In the genomic region with DNA sequence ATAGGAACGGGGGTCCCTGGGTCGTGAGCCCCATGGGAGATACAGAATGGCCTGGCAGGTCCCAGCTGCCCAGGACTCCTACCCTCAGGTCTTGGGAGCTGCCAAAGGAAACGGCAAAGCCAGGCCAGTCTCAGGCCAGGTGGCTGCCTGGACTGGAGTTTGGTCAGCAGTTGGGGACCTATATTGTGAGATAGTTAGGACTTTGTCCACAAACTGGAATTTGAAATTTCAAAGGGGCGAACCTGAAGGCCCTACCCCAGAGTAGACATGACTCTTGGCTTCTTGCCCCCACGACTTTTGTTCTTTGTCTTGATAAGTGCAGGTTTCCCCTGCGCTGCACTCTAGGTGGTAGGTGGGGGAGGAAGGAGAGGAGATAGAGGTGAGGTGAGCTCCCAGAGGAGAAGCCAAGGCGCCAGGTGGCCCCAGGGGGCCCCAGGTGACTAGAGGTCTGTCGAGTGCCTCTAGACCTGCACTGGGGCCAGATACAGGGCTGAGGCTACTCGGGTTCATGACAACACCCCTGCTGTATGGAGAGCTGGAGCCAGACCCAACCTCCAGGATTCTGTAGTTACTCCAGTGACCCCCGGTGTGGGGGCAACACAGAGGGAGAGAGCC, we compare ENCODE assay signal across 19 mouse cellular contexts. TPM values are rescaled to one million over a fixed set of nuclear protein-coding genes. Genes with fewer than 3 reads are reported as not detected.
DNase-seq lines count a peak whose midpoint lies in the region; ATAC-seq and TF ChIP-seq lines count a peak whose summit lies in the region.
"Had no signal": no experiment of that assay in that cellular context is flagged by ENCODE, and none has a peak within 500 bp of the region (broad histone marks: within the 10 kb centered on the region; RNA-seq: fewer than 3 reads in every experiment).

No protein-coding gene starts in this region.

- ATAC-seq in kidney, embryonic 15.5 days (replicated peaks; ENCODE audit: low FRiP score) = no peak
- no peak for ATAC-seq in liver, embryonic 11.5 days (replicated peaks; ENCODE audit: low FRiP score)
- peak; percentile 21; the same call in 1 of the 2 replicates for ATAC-seq in stomach, embryonic 16.5 days (ENCODE audit: insufficient read depth, low FRiP score)
- ATAC-seq in midbrain, postnatal 0 days (ENCODE audit: low FRiP score) = no peak
- ATAC-seq in hindbrain, embryonic 11.5 days (ENCODE audit: low FRiP score) = no peak

- no peaks in the 10 kb centered on the region for H3K36me3 ChIP-seq in kidney, embryonic 15.5 days
- H3K36me3 ChIP-seq in liver, embryonic 11.5 days (ENCODE audit: control insufficient read depth, insufficient read depth, low read length) = no peaks in the 10 kb centered on the region
- no peaks in the 10 kb centered on the region for H3K36me3 ChIP-seq in stomach, embryonic 16.5 days (ENCODE audit: control insufficient read depth, insufficient read depth, low read length)
- H3K36me3 ChIP-seq in midbrain, postnatal 0 days (ENCODE audit: insufficient read depth, low read length) = no peaks in the 10 kb centered on the region
- no peaks in the 10 kb centered on the region for H3K36me3 ChIP-seq in hindbrain, embryonic 11.5 days (ENCODE audit: control insufficient read depth, insufficient read depth, low read length)
- H3K36me3 ChIP-seq: forebrain, embryonic 12.5 days; hindbrain, embryonic 13.5 days; limb, embryonic 12.5 days had no signal

- 79% methylated on average over 10 of the region's 10 CpGs for WGBS in kidney, embryonic 15.5 days
- 61% methylated on average over 10 of the region's 10 CpGs for WGBS in liver, embryonic 11.5 days
- WGBS in stomach, embryonic 16.5 days = 68% methylated on average over 10 of the region's 10 CpGs
- WGBS in midbrain, postnatal 0 days = 81% methylated on average over 10 of the region's 10 CpGs
- 82% methylated on average over 10 of the region's 10 CpGs for WGBS in hindbrain, embryonic 11.5 days

- TF ChIP-seq CTCF in left cerebral cortex, adult 2 months (IDR thresholded peaks at IDR 0.05) = no peak
- no peak for TF ChIP-seq CTCF in midbrain, postnatal 0 days (IDR thresholded peaks at IDR 0.05)

- no peak overlapping the region for H3K9ac ChIP-seq in kidney, embryonic 15.5 days
- no peak overlapping the region for H3K9ac ChIP-seq in liver, embryonic 11.5 days (ENCODE audit: low read depth, low read length)
- H3K9ac ChIP-seq in stomach, embryonic 16.5 days (ENCODE audit: low read length) = no peak overlapping the region
- H3K9ac ChIP-seq in midbrain, postnatal 0 days (replicated peaks; ENCODE audit: low read length, poor library complexity, severe bottlenecking) = no peak overlapping the region
- H3K9ac ChIP-seq in hindbrain, embryonic 11.5 days (ENCODE audit: low read depth, low read length) = no peak overlapping the region
- H3K9ac ChIP-seq: forebrain, embryonic 12.5 days; hindbrain, embryonic 13.5 days; limb, embryonic 12.5 days had no signal

- intact Hi-C loops in left cerebral cortex, adult 2 months (cut with DNase I) = no loop called here

- no peaks in the 10 kb centered on the region for H3K9me3 ChIP-seq in kidney, embryonic 15.5 days (replicated peaks)
- no peaks in the 10 kb centered on the region for H3K9me3 ChIP-seq in liver, embryonic 11.5 days (ENCODE audit: control insufficient read depth, low read length)
- H3K9me3 ChIP-seq in stomach, embryonic 16.5 days (replicated peaks; ENCODE audit: control insufficient read depth, low read length) = no peaks in the 10 kb centered on the region
- no peaks in the 10 kb centered on the region for H3K9me3 ChIP-seq in midbrain, postnatal 0 days (ENCODE audit: low read length)
- no peaks in the 10 kb centered on the region for H3K9me3 ChIP-seq in hindbrain, embryonic 11.5 days (ENCODE audit: control insufficient read depth, low read length)
- H3K9me3 ChIP-seq: forebrain, embryonic 12.5 days; hindbrain, embryonic 13.5 days; limb, embryonic 12.5 days had no signal

- peak; percentile 73 for DNase-seq in kidney, adult 18-20 months
- no peak for DNase-seq in liver, embryonic 11.5 days (ENCODE audit: low spot score)
- no peak for DNase-seq in left cerebral cortex, adult 2 months (ENCODE audit: extremely low spot score in 1 of 2, low spot score in 2 of 2)
- no peak for DNase-seq in midbrain, postnatal 0 days (ENCODE audit: low spot score)
- no peak for DNase-seq in hindbrain, embryonic 11.5 days (ENCODE audit: low spot score)
- DNase-seq: gastrocnemius, postnatal 14 days; heart, postnatal 10 days; layer of hippocampus, postnatal 36 days; midbrain, embryonic 14.5 days; retina, postnatal 1 day; right cerebral cortex, postnatal 4 days; thymus, adult 2 months had no signal

- H3K4me3 ChIP-seq in kidney, embryonic 15.5 days (replicated peaks) = no peak overlapping the region
- no peak overlapping the region for H3K4me3 ChIP-seq in liver, embryonic 11.5 days (ENCODE audit: low read depth, low read length)
- H3K4me3 ChIP-seq in stomach, embryonic 16.5 days (replicated peaks; ENCODE audit: low read length) = no peak overlapping the region
- H3K4me3 ChIP-seq in left cerebral cortex, adult 2 months = no peak overlapping the region
- H3K4me3 ChIP-seq in midbrain, postnatal 0 days (ENCODE audit: low read depth, low read length) = no peak overlapping the region
- H3K4me3 ChIP-seq in hindbrain, embryonic 11.5 days (ENCODE audit: low read depth, low read length) = no peak overlapping the region
- H3K4me3 ChIP-seq: forebrain, embryonic 12.5 days; hindbrain, embryonic 13.5 days; limb, embryonic 12.5 days had no signal

- peak overlapping the region; percentile 54; the same call in 1 of the 2 replicates for H3K27ac ChIP-seq in kidney, embryonic 15.5 days
- peak overlapping the region; percentile 60 for H3K27ac ChIP-seq in liver, embryonic 11.5 days (ENCODE audit: low read depth, low read length)
- H3K27ac ChIP-seq in stomach, embryonic 16.5 days (ENCODE audit: low read length) = no peak overlapping the region
- H3K27ac ChIP-seq in left cerebral cortex, adult 2 months = no peak overlapping the region
- no peak overlapping the region for H3K27ac ChIP-seq in midbrain, postnatal 0 days (ENCODE audit: low read depth, low read length)
- no peak overlapping the region for H3K27ac ChIP-seq in hindbrain, embryonic 11.5 days (ENCODE audit: low read depth, low read length)
- H3K27ac ChIP-seq: forebrain, embryonic 12.5 days; hindbrain, embryonic 13.5 days; limb, embryonic 12.5 days had no signal

- no peak overlapping the region for H3K4me2 ChIP-seq in kidney, embryonic 15.5 days
- no peak overlapping the region for H3K4me2 ChIP-seq in liver, embryonic 11.5 days
- H3K4me2 ChIP-seq in stomach, embryonic 16.5 days (ENCODE audit: low read depth, low read length) = no peak overlapping the region
- H3K4me2 ChIP-seq in midbrain, postnatal 0 days (ENCODE audit: low read depth, low read length, poor library complexity, severe bottlenecking) = no peak overlapping the region
- no peak overlapping the region for H3K4me2 ChIP-seq in hindbrain, embryonic 11.5 days (replicated peaks; ENCODE audit: low read depth, low read length)
- H3K4me2 ChIP-seq: forebrain, embryonic 12.5 days; hindbrain, embryonic 13.5 days; limb, embryonic 12.5 days had no signal

- no peaks in the 10 kb centered on the region for H3K4me1 ChIP-seq in kidney, embryonic 15.5 days
- H3K4me1 ChIP-seq in liver, embryonic 11.5 days (replicated peaks; ENCODE audit: control insufficient read depth, insufficient read depth, low read length) = peaks cover 14% of the 10 kb centered on the region
- H3K4me1 ChIP-seq in stomach, embryonic 16.5 days (ENCODE audit: control insufficient read depth, insufficient read depth, low read length) = 0 out of 2 replicates have a peak, but pooled peaks cover 2% of the 10 kb centered on the region
- H3K4me1 ChIP-seq in midbrain, postnatal 0 days (ENCODE audit: insufficient read depth, low read length) = no peaks in the 10 kb centered on the region
- H3K4me1 ChIP-seq in hindbrain, embryonic 11.5 days (replicated peaks; ENCODE audit: control insufficient read depth, insufficient read depth, low read length) = no peaks in the 10 kb centered on the region
- H3K4me1 ChIP-seq: hindbrain, embryonic 13.5 days; limb, embryonic 12.5 days had no signal

- H3K27me3 ChIP-seq in kidney, embryonic 15.5 days = peaks cover 6% of the 10 kb centered on the region; the same call in 1 of the 2 replicates
- H3K27me3 ChIP-seq in liver, embryonic 11.5 days (replicated peaks; ENCODE audit: control insufficient read depth, insufficient read depth, low read length) = no peaks in the 10 kb centered on the region
- no peaks in the 10 kb centered on the region for H3K27me3 ChIP-seq in stomach, embryonic 16.5 days (ENCODE audit: control insufficient read depth, insufficient read depth, low read length)
- no peaks in the 10 kb centered on the region for H3K27me3 ChIP-seq in midbrain, postnatal 0 days (ENCODE audit: insufficient read depth, low read length)
- H3K27me3 ChIP-seq in hindbrain, embryonic 11.5 days (ENCODE audit: control insufficient read depth, insufficient read depth, low read length) = no peaks in the 10 kb centered on the region
- H3K27me3 ChIP-seq: forebrain, embryonic 12.5 days; hindbrain, embryonic 13.5 days had no signal

RNA-seq across cellular contexts. Expression of a gene that starts 35.1 kb away (rescaled TPM):
- polyA plus RNA-seq in kidney, embryonic 15.5 days (2015; fragmentation: Nextera tagmentation; extraction: Ambion mirVana) = 18.6 and 19.4 TPM in 2 replicates
- polyA plus RNA-seq in liver, embryonic 11.5 days (2014; fragmentation: Nextera tagmentation; extraction: Ambion mirVana) = 18.9 and 20.0 TPM in 2 replicates
- 34.1 and 41.4 TPM in 2 replicates for polyA plus RNA-seq in stomach, embryonic 16.5 days (2015; fragmentation: Nextera tagmentation; extraction: Ambion mirVana)
- not detected for total RNA-seq in left cerebral cortex, adult 2 months (2021)
- total RNA-seq in midbrain, postnatal 0 days (2014; rRNA removed) = not detected in 2 replicates
- not detected in 2 replicates for polyA plus RNA-seq in midbrain, postnatal 0 days (2015; fragmentation: Nextera tagmentation; extraction: Ambion mirVana)
- polyA plus RNA-seq in hindbrain, embryonic 11.5 days (2014; fragmentation: Nextera tagmentation; extraction: Ambion mirVana) = not detected in 2 replicates
- total RNA-seq: gastrocnemius, postnatal 14 days; heart, postnatal 10 days; layer of hippocampus, postnatal 36 days had no signal
- polyA plus RNA-seq: forebrain, embryonic 12.5 days; limb, embryonic 12.5 days; lung, embryonic 16.5 days; midbrain, embryonic 14.5 days had no signal

RNA-seq across cellular contexts. Expression of a gene that starts 49.6 kb away (rescaled TPM):
- polyA plus RNA-seq in kidney, embryonic 15.5 days (2015; fragmentation: Nextera tagmentation; extraction: Ambion mirVana) = 31.2 and 34.9 TPM in 2 replicates
- not detected in 2 replicates for polyA plus RNA-seq in liver, embryonic 11.5 days (2014; fragmentation: Nextera tagmentation; extraction: Ambion mirVana)
- polyA plus RNA-seq in stomach, embryonic 16.5 days (2015; fragmentation: Nextera tagmentation; extraction: Ambion mirVana) = not detected in 2 replicates
- not detected for total RNA-seq in left cerebral cortex, adult 2 months (2021)
- 0.38 TPM in 2 replicates for total RNA-seq in midbrain, postnatal 0 days (2014; rRNA removed)
- 0.21 and 0.70 TPM in 2 replicates for polyA plus RNA-seq in midbrain, postnatal 0 days (2015; fragmentation: Nextera tagmentation; extraction: Ambion mirVana)
- 0.15 TPM in 1 of 2 replicates, not detected in the other for polyA plus RNA-seq in hindbrain, embryonic 11.5 days (2014; fragmentation: Nextera tagmentation; extraction: Ambion mirVana)
- total RNA-seq: gastrocnemius, postnatal 14 days; heart, postnatal 10 days; layer of hippocampus, postnatal 36 days; megakaryocyte progenitor cell, adult 5-6 weeks had no signal
- polyA plus RNA-seq: forebrain, embryonic 12.5 days; hindbrain, embryonic 13.5 days; limb, embryonic 12.5 days; lung, embryonic 16.5 days; midbrain, embryonic 14.5 days had no signal

Comparison
In these comparisons a context has a peak if more than half of its experiments do, and no peak if none do; other contexts are left out.
1. H3K27ac ChIP-seq: peak in kidney, embryonic 15.5 days (single experiment) and liver, embryonic 11.5 days (single experiment); none in stomach, embryonic 16.5 days (single experiment), left cerebral cortex, adult 2 months (single experiment), midbrain, postnatal 0 days (single experiment) and hindbrain, embryonic 11.5 days (single experiment).
2. RNA of a gene that starts 35.1 kb away (polyA plus RNA-seq): 34.1 to 41.4 TPM in stomach, embryonic 16.5 days, 18.9 to 20.0 TPM in liver, embryonic 11.5 days and 18.6 to 19.4 TPM in kidney, embryonic 15.5 days; not detected in midbrain, postnatal 0 days and not detected in hindbrain, embryonic 11.5 days; every median in the first group is over 10 times any median in the second.
3. RNA of a gene that starts 49.6 kb away (polyA plus RNA-seq): 31.2 to 34.9 TPM in kidney, embryonic 15.5 days; 0.21 to 0.70 TPM in midbrain, postnatal 0 days, 0.15 TPM in hindbrain, embryonic 11.5 days, not detected in stomach, embryonic 16.5 days and not detected in liver, embryonic 11.5 days; every median in the first group is over 10 times any median in the second.